Mouse (Mus musculus) embryonic fibroblast, embryonic 13.5 days (primary cell): ENCODE results near the gene Klhdc2. TPM values are rescaled to one million over a fixed set of nuclear protein-coding genes. Genes with fewer than 3 reads are reported as not detected.

Source experiments
- H3K27ac ChIP-seq: 2 replicates; pipeline ENCODE4 v1.5.1; 2012; ENCODE audit warnings: low read length, control low read depth, inconsistent platforms; ENCODE audit not compliant: insufficient read depth
- H3K4me1 ChIP-seq: 2 replicates; pipeline ENCODE4 v1.6.1; 2011; ENCODE audit warnings: low read length; ENCODE audit not compliant: control insufficient read depth, insufficient read depth
- H3K4me3 ChIP-seq: 2 replicates; pipeline ENCODE4 v1.5.1; 2011; ENCODE audit warnings: mild to moderate bottlenecking, control low read depth, low read length; ENCODE audit not compliant: insufficient read depth
- CTCF ChIP-seq: IDR thresholded peaks from 2 replicates; pipeline ENCODE4 v1.5.1; 2011; ENCODE audit warnings: mild to moderate bottlenecking, control low read depth, low read length, moderate library complexity, borderline replicate concordance; ENCODE audit not compliant: insufficient read depth
- POLR2A ChIP-seq: IDR thresholded peaks from 2 replicates; pipeline ENCODE4 v1.6.1; 2011; ENCODE audit warnings: low read depth, mild to moderate bottlenecking, control low read depth, low read length, moderate library complexity
- polyA plus RNA-seq: library from polyadenylated mRNA; stranded (reverse); fragments of >200 nt; gene quantifications from 2 replicates; pipeline ENCODE4 v1.2.4, GENCODE M21; 2011; ENCODE audit warnings: low read depth; ENCODE audit not compliant: missing spikeins, insufficient read length

Klhdc2 gene
- polyA plus RNA-seq, 1 experiment = 88.5 TPM

DNA sequence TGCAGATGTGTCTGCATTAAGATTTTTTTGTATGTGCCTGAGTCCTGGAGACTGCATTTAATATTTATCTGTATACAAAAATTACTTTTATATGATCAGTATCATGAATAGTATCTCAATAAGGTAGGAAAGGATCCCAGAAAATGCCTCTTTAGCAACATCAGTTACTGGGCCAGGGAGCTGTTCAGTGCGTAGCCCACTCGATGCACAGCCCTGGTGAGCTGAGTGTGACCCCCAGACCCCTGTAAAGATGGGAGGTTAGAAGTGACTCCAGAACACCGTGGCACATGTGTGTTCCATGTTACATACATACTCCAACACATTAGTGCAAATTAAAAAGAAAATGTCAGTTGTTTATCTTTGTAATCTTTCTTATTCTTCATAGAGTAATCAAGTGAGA is 3.4 kb downstream of the Klhdc2 start:
- no peak overlapping the region for H3K4me3 ChIP-seq
- TF ChIP-seq CTCF = no peak
- no peak for TF ChIP-seq POLR2A
- 0 out of 2 replicates have a peak, but pooled peaks cover 4% of the 10 kb centered on the region for H3K4me1 ChIP-seq
- no peak overlapping the region for H3K27ac ChIP-seq

- Histone ChIP-seq H3K27ac (no peak overlapping the region), H3K4me3 (no peak overlapping the region), H3K4me1 (0 out of 2 replicates have a peak, but pooled peaks cover 4% of the 10 kb centered on the region)
- TF ChIP-seq POLR2A = no peak
- TF ChIP-seq CTCF = no peak
Observed at GRCm38 (mm10) chr12:69300391-69300790, 3.9 kb downstream of the Klhdc2 start.

GRCm38 (mm10) chr12:69302171-69302570 is 5.7 kb downstream of the Klhdc2 start:
- Histone ChIP-seq H3K4me3 (no peak overlapping the region), H3K4me1 (no peaks in the 10 kb centered on the region), H3K27ac (no peak overlapping the region)
- TF ChIP-seq CTCF (no peak), POLR2A (no peak)

- no peak overlapping the region for H3K4me3 ChIP-seq
- TF ChIP-seq POLR2A = no peak
- TF ChIP-seq CTCF = no peak
- H3K27ac ChIP-seq = no peak overlapping the region
- no peaks in the 10 kb centered on the region for H3K4me1 ChIP-seq
Observed at GRCm38 (mm10) chr12:69304051-69304450, 7.6 kb downstream of the Klhdc2 start.

GRCm38 (mm10) chr12:69306333-69306732 is 9.9 kb downstream of the Klhdc2 start:
- TF ChIP-seq CTCF = no peak
- no peak for TF ChIP-seq POLR2A
- Histone ChIP-seq H3K4me3 (no peak overlapping the region), H3K27ac (no peak overlapping the region), H3K4me1 (no peaks in the 10 kb centered on the region)

- Histone ChIP-seq H3K27ac (no peak overlapping the region), H3K4me3 (no peak overlapping the region), H3K4me1 (no peaks in the 10 kb centered on the region)
- TF ChIP-seq POLR2A (no peak), CTCF (no peak)
Observed at GRCm38 (mm10) chr12:69309659-69310058, 13.2 kb downstream of the Klhdc2 start.

DNA sequence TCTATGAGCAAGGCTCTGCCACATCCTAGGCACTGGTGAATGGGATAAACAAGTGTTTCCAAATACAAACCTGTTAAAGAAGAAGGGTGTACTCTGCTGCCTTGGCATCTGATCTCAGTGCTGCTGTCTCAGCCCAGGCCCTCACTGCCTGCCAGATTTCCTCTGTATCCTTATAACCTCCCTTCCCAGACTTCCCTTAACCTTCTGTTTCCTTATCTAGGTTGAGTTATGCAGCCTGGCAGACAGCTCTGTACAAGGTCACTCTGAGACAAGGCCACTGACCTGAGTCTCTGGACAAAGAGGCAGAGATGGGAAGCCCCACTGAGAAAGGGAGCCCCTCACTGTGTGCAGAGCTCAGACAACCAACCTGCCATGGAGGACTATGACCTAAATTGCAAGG is 21.9 kb downstream of the Klhdc2 start:
- Histone ChIP-seq H3K4me3 (no peak overlapping the region), H3K4me1 (no peaks in the 10 kb centered on the region), H3K27ac (no peak overlapping the region)
- TF ChIP-seq POLR2A (no peak), CTCF (no peak)

DNA sequence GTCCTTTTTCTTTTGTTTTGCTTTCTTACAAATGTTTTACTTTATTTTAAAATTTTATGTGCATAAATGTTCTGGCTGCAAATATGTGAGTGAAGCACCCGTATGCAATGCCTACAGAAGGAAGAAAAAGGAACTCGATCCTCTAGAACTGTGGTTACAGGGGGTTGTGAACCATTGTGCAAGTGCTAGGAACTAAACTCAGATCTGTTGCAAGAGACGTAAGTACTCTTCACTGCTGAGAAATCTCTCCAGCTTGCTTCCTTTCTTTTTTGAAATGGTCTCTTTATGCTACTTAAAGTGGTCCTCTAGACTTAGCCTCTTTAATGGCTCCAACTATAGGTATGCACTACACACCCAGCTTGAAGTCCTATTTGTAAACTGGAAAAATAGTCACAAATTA is 34.7 kb downstream of the Klhdc2 start:
- no peaks in the 10 kb centered on the region; the same call in 1 of the 2 replicates for H3K4me1 ChIP-seq
- TF ChIP-seq POLR2A (no peak), CTCF (no peak)
- no peak overlapping the region for H3K4me3 ChIP-seq
- peak overlapping the region; percentile 52; the same call in 1 of the 2 replicates for H3K27ac ChIP-seq

DNA sequence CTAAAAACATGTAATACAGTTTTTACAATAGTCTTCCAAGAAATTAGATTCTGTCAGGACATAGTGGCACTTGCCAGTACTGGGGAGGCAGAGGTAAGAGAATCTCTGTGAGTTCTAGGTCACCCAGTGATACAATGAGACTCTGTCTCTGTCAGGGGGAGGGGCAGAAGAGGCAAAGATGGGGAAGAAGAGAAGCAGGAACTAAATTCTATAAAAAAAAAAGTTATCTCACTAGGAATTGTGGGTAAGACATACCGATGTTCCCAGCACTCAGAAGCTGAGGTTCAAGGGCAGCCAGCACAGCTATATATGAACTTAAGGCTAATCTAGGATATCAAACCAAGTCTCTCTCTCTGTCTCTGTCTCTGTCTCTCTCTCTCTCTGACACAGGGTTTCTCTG is 35.7 kb downstream of the Klhdc2 start:
- H3K4me3 ChIP-seq = no peak overlapping the region
- H3K4me1 ChIP-seq = no peaks in the 10 kb centered on the region; the same call in 1 of the 2 replicates
- no peak overlapping the region for H3K27ac ChIP-seq
- TF ChIP-seq CTCF (no peak), POLR2A (no peak)

DNA sequence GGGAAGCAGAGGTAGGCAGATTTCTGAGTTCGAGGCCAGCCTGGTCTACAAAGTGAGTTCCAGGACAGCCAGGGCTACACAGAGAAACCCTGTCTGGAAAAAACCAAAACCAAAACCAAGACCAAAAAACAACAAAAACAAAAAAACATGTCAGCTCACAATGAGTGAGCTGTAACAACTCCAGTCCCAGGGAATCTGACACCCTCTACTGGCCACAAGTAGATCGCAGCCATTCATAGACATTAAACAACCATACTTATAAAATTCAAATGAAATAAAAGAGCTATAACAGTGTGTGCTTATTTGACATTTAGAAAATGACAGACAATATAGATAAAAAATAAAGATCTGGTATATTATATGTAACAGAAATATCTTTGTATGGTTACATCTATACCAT is 37.1 kb downstream of the Klhdc2 start:
- H3K27ac ChIP-seq = no peak overlapping the region
- no peak overlapping the region for H3K4me3 ChIP-seq
- no peaks in the 10 kb centered on the region; the same call in 1 of the 2 replicates for H3K4me1 ChIP-seq
- TF ChIP-seq POLR2A (no peak), CTCF (no peak)

DNA sequence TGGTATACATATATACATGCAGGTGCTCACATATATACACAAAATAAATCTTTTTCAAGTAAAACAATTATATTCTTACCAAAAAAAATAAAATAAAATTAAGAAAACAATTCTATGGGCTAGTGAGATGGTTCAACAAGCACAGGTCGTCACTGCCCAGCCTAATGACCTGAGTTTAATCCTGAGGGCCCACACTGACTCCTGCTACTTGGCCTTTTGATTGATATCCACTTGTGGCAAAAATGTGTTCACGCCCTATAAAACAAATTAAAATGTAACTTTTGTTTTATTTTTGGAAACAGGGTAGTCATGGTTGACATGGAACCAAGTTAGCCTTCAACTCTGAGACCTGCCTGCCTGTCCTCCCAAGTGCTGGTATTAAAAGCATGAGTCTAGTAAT is 53.4 kb downstream of the Klhdc2 start:
- TF ChIP-seq CTCF = no peak
- no peak for TF ChIP-seq POLR2A
- H3K27ac ChIP-seq = no peak overlapping the region
- H3K4me3 ChIP-seq = no peak overlapping the region
- H3K4me1 ChIP-seq = no peaks in the 10 kb centered on the region

DNA sequence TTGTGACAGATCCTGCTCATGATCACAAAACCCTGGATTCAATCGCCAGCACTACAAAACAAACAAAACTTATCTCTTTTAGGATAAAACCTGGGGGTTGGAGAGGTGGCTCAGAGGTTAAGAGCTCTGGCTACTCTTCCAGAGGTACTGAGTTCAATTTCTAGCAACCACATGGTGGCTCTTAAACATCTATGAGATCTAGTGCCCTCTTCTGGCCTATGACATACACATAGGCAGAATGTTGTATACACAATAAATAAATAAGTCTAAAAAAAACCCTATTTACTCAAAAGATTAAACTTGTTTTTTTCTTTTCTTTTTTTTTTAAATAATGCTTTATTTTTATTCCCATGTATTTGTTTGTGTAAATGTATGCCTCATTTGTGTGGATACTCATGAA is 55.2 kb downstream of the Klhdc2 start:
- TF ChIP-seq CTCF (no peak), POLR2A (no peak)
- H3K4me1 ChIP-seq = peaks cover 5% of the 10 kb centered on the region; the same call in 1 of the 2 replicates

More for the DNA sequence above, 55.2 kb downstream of the Klhdc2 start:
- Histone ChIP-seq H3K4me3 (no peak overlapping the region), H3K27ac (no peak overlapping the region)
